Mouse (Mus musculus): ENCODE results near the gene Clstn1. TPM values are rescaled to one million over a fixed set of nuclear protein-coding genes. Genes with fewer than 3 reads are reported as not detected.

Clstn1 gene
- polyA plus RNA-seq, 1 experiment: 31.8 TPM

GRCm38 (mm10) chr4:149567432-149568026, 18.7 kb upstream of the Clstn1 start:
- no peak for DNase-seq (ENCODE audit: low read depth)

- DNase-seq (ENCODE audit: low read depth): no peak
These were observed 17.6 kb upstream of the Clstn1 start for GRCm38 (mm10) chr4:149568622-149569021.

GRCm38 (mm10) chr4:149569781-149570497, 16.3 kb upstream of the Clstn1 start:
- no peak for DNase-seq (ENCODE audit: low read depth)

GRCm38 (mm10) chr4:149570498-149570863, 15.8 kb upstream of the Clstn1 start:
- peak; percentile 62 for DNase-seq (ENCODE audit: low read depth)

GRCm38 (mm10) chr4:149571209-149571608, 15.1 kb upstream of the Clstn1 start:
- DNase-seq (ENCODE audit: low read depth): no peak

- DNase-seq (ENCODE audit: low read depth): peak; percentile 97
These were observed 14.6 kb upstream of the Clstn1 start for GRCm38 (mm10) chr4:149571651-149572149.

GRCm38 (mm10) chr4:149572446-149572845, 13.8 kb upstream of the Clstn1 start:
- DNase-seq (ENCODE audit: low read depth): no peak

GRCm38 (mm10) chr4:149572851-149573250, 13.4 kb upstream of the Clstn1 start:
- DNase-seq (ENCODE audit: low read depth): no peak

- DNase-seq (ENCODE audit: low read depth): no peak
These were observed 11.9 kb upstream of the Clstn1 start for GRCm38 (mm10) chr4:149574391-149574821.

- no peak for DNase-seq (ENCODE audit: low read depth)
These were observed 10.2 kb upstream of the Clstn1 start for GRCm38 (mm10) chr4:149576061-149576460.

GRCm38 (mm10) chr4:149576993-149577548, 9.2 kb upstream of the Clstn1 start:
- no peak for DNase-seq (ENCODE audit: low read depth)

- DNase-seq (ENCODE audit: low read depth): no peak
These were observed 8.1 kb upstream of the Clstn1 start for GRCm38 (mm10) chr4:149578085-149578681.

GRCm38 (mm10) chr4:149578831-149579230, 7.4 kb upstream of the Clstn1 start:
- DNase-seq (ENCODE audit: low read depth): no peak

- DNase-seq (ENCODE audit: low read depth): no peak
These were observed 1.0 kb upstream of the Clstn1 start for GRCm38 (mm10) chr4:149585236-149585635.

GRCm38 (mm10) chr4:149586783-149587595, 721 bp downstream of the Clstn1 start:
- no peak for DNase-seq (ENCODE audit: low read depth)

GRCm38 (mm10) chr4:149587596-149588168, 1.4 kb downstream of the Clstn1 start:
- DNase-seq (ENCODE audit: low read depth): no peak

GRCm38 (mm10) chr4:149590200-149590599, 3.9 kb downstream of the Clstn1 start:
- DNase-seq (ENCODE audit: low read depth): no peak

GRCm38 (mm10) chr4:149591486-149591885, 5.2 kb downstream of the Clstn1 start:
- DNase-seq (ENCODE audit: low read depth): no peak

- no peak for DNase-seq (ENCODE audit: low read depth)
These were observed 8.8 kb downstream of the Clstn1 start for GRCm38 (mm10) chr4:149594913-149595581.

- DNase-seq (ENCODE audit: low read depth): peak; percentile 66
These were observed 11.5 kb downstream of the Clstn1 start for GRCm38 (mm10) chr4:149597641-149598208.

All from gonadal fat pad, adult 2 months (tissue).